Mouse (Mus musculus): ENCODE data around the gene Lamc1. TPM values are rescaled to one million over a fixed set of nuclear protein-coding genes. Genes with fewer than 3 reads are reported as not detected.

Lamc1 gene
- total RNA-seq, 2 experiments from 2014 or later: 1.3 to 3.0 TPM

GRCm38 (mm10) chr1:153269681-153270080, 62.9 kb downstream of the Lamc1 start:
- ATAC-seq (replicated peaks; ENCODE audit: low FRiP score, low TSS enrichment, poor library complexity, severe bottlenecking): no peak

- no peak for ATAC-seq (replicated peaks; ENCODE audit: low FRiP score, low TSS enrichment, poor library complexity, severe bottlenecking)
These were observed 63.7 kb downstream of the Lamc1 start for GRCm38 (mm10) chr1:153268806-153269309.

- ATAC-seq (replicated peaks; ENCODE audit: low FRiP score, low TSS enrichment, poor library complexity, severe bottlenecking): no peak
These were observed 64.3 kb downstream of the Lamc1 start for GRCm38 (mm10) chr1:153268306-153268705.

GRCm38 (mm10) chr1:153267730-153268129, 64.9 kb downstream of the Lamc1 start:
- no peak for ATAC-seq (replicated peaks; ENCODE audit: low FRiP score, low TSS enrichment, poor library complexity, severe bottlenecking)

GRCm38 (mm10) chr1:153266891-153267290, 65.7 kb downstream of the Lamc1 start:
- ATAC-seq (replicated peaks; ENCODE audit: low FRiP score, low TSS enrichment, poor library complexity, severe bottlenecking): no peak

- ATAC-seq (replicated peaks; ENCODE audit: low FRiP score, low TSS enrichment, poor library complexity, severe bottlenecking): no peak
These were observed 67.0 kb downstream of the Lamc1 start for GRCm38 (mm10) chr1:153265579-153265978.

GRCm38 (mm10) chr1:153265066-153265465, 67.5 kb downstream of the Lamc1 start:
- no peak for ATAC-seq (replicated peaks; ENCODE audit: low FRiP score, low TSS enrichment, poor library complexity, severe bottlenecking)

- no peak for ATAC-seq (replicated peaks; ENCODE audit: low FRiP score, low TSS enrichment, poor library complexity, severe bottlenecking)
These were observed 72.8 kb downstream of the Lamc1 start for GRCm38 (mm10) chr1:153259752-153260300.

GRCm38 (mm10) chr1:153252540-153253210, 79.9 kb downstream of the Lamc1 start:
- peak; percentile 52; the same call in 1 of the 2 replicates for ATAC-seq (replicated peaks; ENCODE audit: low FRiP score, low TSS enrichment, poor library complexity, severe bottlenecking)

- ATAC-seq (replicated peaks; ENCODE audit: low FRiP score, low TSS enrichment, poor library complexity, severe bottlenecking): no peak
These were observed 80.9 kb downstream of the Lamc1 start for GRCm38 (mm10) chr1:153251590-153252206.

- no peak for ATAC-seq (replicated peaks; ENCODE audit: low FRiP score, low TSS enrichment, poor library complexity, severe bottlenecking)
These were observed 91.2 kb downstream of the Lamc1 start for GRCm38 (mm10) chr1:153241346-153241745.

GRCm38 (mm10) chr1:153235576-153235975, 97.0 kb downstream of the Lamc1 start:
- ATAC-seq (replicated peaks; ENCODE audit: low FRiP score, low TSS enrichment, poor library complexity, severe bottlenecking): no peak

- no peak for ATAC-seq (replicated peaks; ENCODE audit: low FRiP score, low TSS enrichment, poor library complexity, severe bottlenecking)
These were observed 100.9 kb downstream of the Lamc1 start for GRCm38 (mm10) chr1:153231681-153232080.

GRCm38 (mm10) chr1:153227916-153228315, 104.7 kb downstream of the Lamc1 start:
- no peak for ATAC-seq (replicated peaks; ENCODE audit: low FRiP score, low TSS enrichment, poor library complexity, severe bottlenecking)

GRCm38 (mm10) chr1:153227096-153227495, 105.5 kb downstream of the Lamc1 start:
- ATAC-seq (replicated peaks; ENCODE audit: low FRiP score, low TSS enrichment, poor library complexity, severe bottlenecking): no peak

- ATAC-seq (replicated peaks; ENCODE audit: low FRiP score, low TSS enrichment, poor library complexity, severe bottlenecking): no peak
These were observed 106.5 kb downstream of the Lamc1 start for GRCm38 (mm10) chr1:153225786-153226725.

GRCm38 (mm10) chr1:153224331-153224730, 108.3 kb downstream of the Lamc1 start:
- no peak for ATAC-seq (replicated peaks; ENCODE audit: low FRiP score, low TSS enrichment, poor library complexity, severe bottlenecking)

- ATAC-seq (replicated peaks; ENCODE audit: low FRiP score, low TSS enrichment, poor library complexity, severe bottlenecking): no peak
These were observed 113.2 kb downstream of the Lamc1 start for GRCm38 (mm10) chr1:153219376-153219775.

GRCm38 (mm10) chr1:153216516-153216915, 116.1 kb downstream of the Lamc1 start:
- ATAC-seq (replicated peaks; ENCODE audit: low FRiP score, low TSS enrichment, poor library complexity, severe bottlenecking): no peak

GRCm38 (mm10) chr1:153215676-153216075, 116.9 kb downstream of the Lamc1 start:
- ATAC-seq (replicated peaks; ENCODE audit: low FRiP score, low TSS enrichment, poor library complexity, severe bottlenecking): no peak

Data from megakaryocyte-erythroid progenitor cell, adult 5-6 weeks (primary cell).